Mouse (Mus musculus): ENCODE data around the gene Rpia.

Gene Rpia

GRCm38 (mm10) chr6:70804632-70805031 is 12.6 kb upstream of the Rpia start:
- DNase-seq: peak; percentile 43 to 56

GRCm38 (mm10) chr6:70797581-70798251 is 5.7 kb upstream of the Rpia start:
- peak; percentile 78 to 82 for DNase-seq

GRCm38 (mm10) chr6:70796940-70797339 is 4.9 kb upstream of the Rpia start:
- no peak for DNase-seq

GRCm38 (mm10) chr6:70792644-70793043 is 612 bp upstream of the Rpia start:
- DNase-seq: no peak

- DNase-seq: peak; percentile 33 to 47
Measured at GRCm38 (mm10) chr6:70790852-70791761, 925 bp downstream of the Rpia start.

GRCm38 (mm10) chr6:70790034-70790650 is 1.9 kb downstream of the Rpia start:
- no peak for DNase-seq

GRCm38 (mm10) chr6:70789134-70789533 is 2.9 kb downstream of the Rpia start:
- DNase-seq: no peak

- no peak for DNase-seq
Measured at GRCm38 (mm10) chr6:70787524-70787923, 4.5 kb downstream of the Rpia start.

GRCm38 (mm10) chr6:70785852-70786251 is 6.2 kb downstream of the Rpia start:
- DNase-seq: peak in 1 of 2 experiments; percentile 34

- no peak for DNase-seq
Measured at GRCm38 (mm10) chr6:70784811-70785210, 7.2 kb downstream of the Rpia start.

GRCm38 (mm10) chr6:70781336-70781735 is 10.7 kb downstream of the Rpia start:
- no peak for DNase-seq

GRCm38 (mm10) chr6:70774372-70774771 is 17.7 kb downstream of the Rpia start:
- no peak for DNase-seq

GRCm38 (mm10) chr6:70773769-70774168 is 18.3 kb downstream of the Rpia start:
- no peak for DNase-seq

- peak; percentile 83 to 86 for DNase-seq
Measured at GRCm38 (mm10) chr6:70768769-70769168, 23.3 kb downstream of the Rpia start.

GRCm38 (mm10) chr6:70765076-70765475 is 27.0 kb downstream of the Rpia start:
- DNase-seq: no peak

GRCm38 (mm10) chr6:70764551-70764950 is 27.5 kb downstream of the Rpia start:
- DNase-seq: no peak

- DNase-seq: no peak
Measured at GRCm38 (mm10) chr6:70763881-70764280, 28.2 kb downstream of the Rpia start.

- no peak for DNase-seq
Measured at GRCm38 (mm10) chr6:70762659-70763058, 29.4 kb downstream of the Rpia start.

- no peak for DNase-seq
Measured at GRCm38 (mm10) chr6:70760951-70761350, 31.1 kb downstream of the Rpia start.

GRCm38 (mm10) chr6:70754833-70755232 is 37.2 kb downstream of the Rpia start:
- DNase-seq: no peak

GRCm38 (mm10) chr6:70752351-70752750 is 39.7 kb downstream of the Rpia start:
- peak; percentile 66 to 68 for DNase-seq

- DNase-seq: no peak
Measured at GRCm38 (mm10) chr6:70751898-70752273, 40.1 kb downstream of the Rpia start.

- DNase-seq: no peak
Measured at GRCm38 (mm10) chr6:70751251-70751897, 40.7 kb downstream of the Rpia start.
